Mouse (Mus musculus): ENCODE data around the gene Zfp36. TPM values are rescaled to one million over a fixed set of nuclear protein-coding genes. Genes with fewer than 3 reads are reported as not detected.
"Not testable (repeated sequence)": the region's sequence is repeated elsewhere in the genome, so short reads cannot be mapped to it uniquely, and the experiment has no call there.

Zfp36 gene
- total RNA-seq (2015) (350 and 368 TPM in 2 replicates), total RNA-seq (2017) (118 and 143 TPM in 2 replicates)

DNA sequence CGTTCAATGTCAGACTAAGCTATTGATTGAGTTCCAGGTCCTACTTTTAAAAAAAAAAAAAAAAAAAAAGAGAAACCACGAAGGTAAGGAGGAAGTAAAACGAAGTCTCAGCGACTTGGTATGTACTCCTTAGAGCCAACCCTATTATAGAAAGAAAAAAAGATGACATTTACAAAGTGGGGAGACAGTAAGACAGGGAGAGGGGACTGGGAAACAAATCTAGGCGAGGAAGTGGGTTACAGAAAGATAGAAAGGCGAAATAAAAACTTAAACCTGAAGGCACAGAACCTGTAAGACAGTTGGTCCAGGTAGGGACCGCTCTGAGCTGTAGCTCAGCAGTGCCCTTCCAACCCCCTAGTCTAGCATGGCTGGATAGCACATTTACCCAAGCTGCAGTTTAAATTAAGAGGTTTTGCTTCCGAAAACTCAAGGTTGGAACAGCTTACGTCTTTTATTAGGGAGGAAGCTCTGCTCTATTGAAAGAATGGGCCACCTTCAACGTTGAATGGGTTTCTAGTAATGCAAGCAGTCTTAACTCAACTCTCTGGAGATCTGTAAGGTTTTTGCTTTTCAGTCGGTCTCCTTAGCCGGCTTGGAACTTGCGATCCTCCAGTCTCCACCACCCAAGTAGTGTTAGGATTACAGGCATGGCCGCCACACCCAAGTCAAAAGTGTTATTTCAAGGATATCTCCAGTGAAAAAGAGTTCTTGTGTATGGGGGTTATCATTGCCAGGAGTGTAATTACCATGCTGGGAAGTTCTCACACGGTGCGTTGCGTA is at the start of gene Zfp36:
Gene Zfp36, minus strand, starts transcription at position 17 of the 780 bp plus-strand sequence.
- ATAC-seq (ENCODE audit: poor library complexity, severe bottlenecking): no peak

DNA sequence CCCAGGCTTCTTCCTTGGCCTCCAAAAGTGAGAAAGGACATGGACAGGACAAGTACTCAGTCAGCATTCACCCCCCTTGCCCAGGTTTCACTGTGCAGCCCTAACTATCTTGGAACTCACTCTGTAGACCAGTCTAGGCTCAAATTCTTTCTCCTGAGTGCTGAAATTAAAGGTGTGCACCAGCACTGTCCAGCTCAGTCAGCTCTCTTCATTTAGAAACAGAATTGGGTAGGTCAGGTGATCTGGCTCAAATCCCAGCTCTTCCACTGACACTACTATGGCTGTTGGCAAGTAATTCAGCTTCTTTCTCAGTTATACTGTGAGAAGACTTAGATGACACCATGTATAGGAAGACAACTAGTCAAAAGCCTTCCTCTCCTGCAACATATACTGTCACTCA is 47.7 kb upstream of the Zfp36 start:
- ATAC-seq (ENCODE audit: poor library complexity, severe bottlenecking): no peak

DNA sequence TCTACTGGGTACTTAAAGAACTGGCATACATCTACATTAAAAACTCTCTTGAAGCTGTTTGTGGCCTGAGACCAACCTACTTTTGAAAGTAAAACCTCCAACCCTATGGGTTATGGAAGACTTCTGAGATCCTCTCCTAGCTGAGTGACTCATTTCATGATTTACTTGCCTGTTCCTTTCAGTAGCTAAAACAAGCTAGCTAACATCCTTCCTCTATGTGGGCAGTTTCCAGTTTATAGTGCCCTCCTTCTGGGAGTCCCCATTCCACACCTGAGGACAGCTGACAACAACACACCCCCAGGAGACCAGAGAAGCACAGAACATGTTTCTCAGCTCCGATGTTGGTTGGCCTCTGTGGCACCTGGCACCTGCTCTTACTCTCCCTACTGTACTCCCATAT is 43.0 kb upstream of the Zfp36 start:
- no peak for ATAC-seq (ENCODE audit: poor library complexity, severe bottlenecking)

DNA sequence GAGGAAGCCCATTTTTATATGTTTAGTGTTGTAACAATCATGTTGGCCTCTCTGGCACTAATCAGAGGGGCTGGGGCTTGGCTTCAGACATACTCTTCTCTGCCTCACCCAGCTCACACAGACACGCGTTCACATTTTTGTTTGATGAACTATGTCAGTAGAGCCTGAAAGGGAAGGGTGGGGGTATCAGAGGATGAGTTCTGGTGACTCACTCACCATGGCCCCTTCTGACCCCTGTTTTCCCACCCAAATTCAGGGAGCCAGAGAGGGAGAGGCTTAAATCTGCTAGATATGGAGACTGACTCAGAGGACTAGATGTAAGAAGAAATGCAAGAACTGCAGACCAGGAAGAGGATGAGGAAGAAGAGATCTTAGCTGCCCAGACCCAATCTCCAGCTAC is 39.4 kb upstream of the Zfp36 start:
- no peak for ATAC-seq (ENCODE audit: poor library complexity, severe bottlenecking)

DNA sequence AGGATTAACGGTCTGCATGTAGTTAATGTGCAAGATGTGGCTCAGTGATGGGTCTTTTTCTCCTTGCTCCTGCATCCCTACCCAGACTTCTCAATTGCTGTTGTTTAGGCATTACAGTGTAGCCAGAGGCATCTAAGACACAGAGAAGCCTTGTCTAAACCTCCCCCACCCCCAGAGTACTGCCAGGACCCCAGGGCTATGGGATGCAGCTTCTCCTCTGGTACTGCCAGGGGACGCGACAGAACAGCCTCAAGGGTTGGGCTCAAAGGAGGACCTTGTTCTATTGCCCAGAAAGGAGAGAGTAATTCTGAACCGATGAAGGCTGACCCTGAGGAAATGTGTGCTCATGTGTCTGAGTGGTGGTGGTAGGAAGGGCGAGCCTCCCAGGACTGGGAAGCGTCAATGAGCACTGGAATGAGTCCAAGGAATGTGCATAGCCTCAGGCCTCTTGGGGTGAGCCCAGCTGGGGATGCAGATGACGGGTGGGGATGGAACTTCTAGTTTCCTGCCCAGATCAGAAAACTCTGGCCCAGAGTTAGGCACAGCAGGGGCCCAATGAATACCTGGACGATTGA is 38.1 kb upstream of the Zfp36 start:
- no peak for ATAC-seq (ENCODE audit: poor library complexity, severe bottlenecking)

DNA sequence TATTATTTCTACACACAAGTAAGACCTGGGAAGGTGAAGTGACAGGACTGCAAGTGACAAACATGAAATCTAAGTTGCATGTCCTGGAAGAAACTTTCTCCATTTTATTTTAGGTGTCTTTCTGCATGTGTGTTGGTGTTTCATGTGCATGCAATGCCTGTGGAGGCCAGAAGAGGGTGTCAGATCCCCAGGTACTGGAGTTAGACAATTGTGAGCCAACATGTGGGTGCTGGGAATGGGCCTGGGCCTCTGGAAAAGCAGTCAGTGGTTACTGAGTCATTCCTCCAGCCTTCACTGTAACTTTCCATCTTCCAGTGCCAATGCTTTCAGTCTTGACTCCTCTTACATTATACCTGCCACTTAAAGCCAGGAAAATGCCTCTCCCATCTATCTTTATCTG is 37.3 kb upstream of the Zfp36 start:
- no peak for ATAC-seq (ENCODE audit: poor library complexity, severe bottlenecking)

DNA sequence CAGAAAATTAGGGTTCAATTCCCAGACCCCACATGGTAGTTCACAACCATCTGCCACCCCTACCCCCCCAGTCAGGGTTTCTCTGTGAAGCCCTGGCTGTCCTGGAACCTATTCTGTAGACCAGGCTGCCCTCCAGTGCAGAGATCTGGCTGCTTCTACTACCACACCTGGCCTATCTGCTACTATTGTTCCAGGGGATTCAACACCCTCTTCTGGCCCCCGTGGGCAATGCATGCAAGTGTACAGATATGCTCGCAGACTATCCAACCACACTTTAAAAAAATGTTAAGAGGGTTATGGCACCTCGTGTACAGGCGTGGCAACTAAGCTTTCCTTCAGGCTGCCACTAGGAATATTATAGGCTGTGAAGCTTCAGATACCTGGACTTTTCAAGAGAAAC is 32.8 kb upstream of the Zfp36 start:
- no peak for ATAC-seq (ENCODE audit: poor library complexity, severe bottlenecking)

DNA sequence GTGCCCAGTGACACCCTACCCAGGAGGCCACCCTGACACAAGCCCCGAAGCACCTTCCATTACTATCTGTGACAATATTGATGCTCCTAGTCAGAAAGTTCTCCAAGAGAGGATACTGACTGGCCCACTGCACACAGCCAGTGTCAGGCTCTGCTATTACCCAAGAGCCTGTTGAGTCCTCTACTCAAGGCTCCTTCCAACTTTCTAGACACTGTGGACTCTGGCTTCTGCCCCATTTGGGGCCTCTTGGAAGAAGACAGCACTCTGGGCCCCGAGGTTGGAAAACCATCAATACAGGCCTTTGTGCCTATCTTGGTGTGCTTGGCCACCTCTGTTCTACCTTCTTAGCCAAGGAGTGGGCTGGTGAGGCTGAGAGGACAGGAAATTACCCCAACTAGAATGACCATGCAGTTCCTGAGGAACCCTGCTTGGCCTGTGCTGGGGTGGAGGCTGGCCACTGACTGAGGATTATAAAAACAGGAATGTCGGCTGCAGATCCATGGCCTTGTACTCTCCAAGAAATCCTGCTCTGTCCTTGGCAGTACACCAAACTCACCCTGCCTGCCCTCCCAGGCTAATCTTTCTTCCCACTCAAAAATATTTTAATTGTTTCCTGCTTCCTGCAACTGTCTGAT is 30.9 kb upstream of the Zfp36 start:
- peak; percentile 76 for ATAC-seq (ENCODE audit: poor library complexity, severe bottlenecking)

DNA sequence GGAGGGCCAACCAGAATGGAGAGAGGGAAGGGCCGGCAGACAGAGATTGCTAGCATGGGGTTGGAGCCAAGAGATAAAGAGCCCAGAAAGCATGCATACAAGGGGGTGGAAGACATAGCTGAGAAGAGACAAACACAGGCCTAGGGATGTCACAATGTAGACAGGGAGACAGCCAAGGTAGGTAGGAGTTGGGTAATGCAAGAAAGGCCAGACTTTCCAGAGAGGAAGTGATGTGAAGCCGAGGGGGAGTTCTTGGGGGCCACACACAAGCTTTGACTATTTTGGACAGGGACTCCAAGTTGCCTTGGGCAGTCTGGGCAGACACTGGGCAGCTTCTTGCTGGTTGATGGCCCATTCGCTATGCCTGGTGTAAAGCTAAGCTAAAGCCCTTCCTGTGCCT is 21.9 kb upstream of the Zfp36 start:
- no peak for ATAC-seq (ENCODE audit: poor library complexity, severe bottlenecking)

DNA sequence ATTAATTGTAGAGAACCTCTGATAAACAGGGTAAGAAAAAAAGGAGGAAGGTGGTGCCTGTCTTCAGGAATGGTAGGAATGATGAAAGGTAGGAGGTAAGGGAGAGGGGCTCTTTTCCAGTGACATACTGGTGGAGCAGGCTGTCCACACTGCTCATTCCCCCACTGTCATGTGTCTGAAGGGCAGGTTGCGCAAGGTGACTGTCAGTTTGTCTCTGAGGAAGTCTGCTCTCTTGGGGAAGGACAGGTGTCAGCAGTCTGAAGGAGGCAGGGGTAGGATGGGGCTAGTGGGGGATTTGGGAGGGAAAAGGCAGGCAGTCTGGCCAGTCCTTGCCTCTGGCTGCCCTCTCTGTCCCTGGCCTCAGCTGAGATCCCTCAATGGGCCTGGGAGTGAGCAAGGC is 21.0 kb upstream of the Zfp36 start:
- peak; percentile 82 for ATAC-seq (ENCODE audit: poor library complexity, severe bottlenecking)

DNA sequence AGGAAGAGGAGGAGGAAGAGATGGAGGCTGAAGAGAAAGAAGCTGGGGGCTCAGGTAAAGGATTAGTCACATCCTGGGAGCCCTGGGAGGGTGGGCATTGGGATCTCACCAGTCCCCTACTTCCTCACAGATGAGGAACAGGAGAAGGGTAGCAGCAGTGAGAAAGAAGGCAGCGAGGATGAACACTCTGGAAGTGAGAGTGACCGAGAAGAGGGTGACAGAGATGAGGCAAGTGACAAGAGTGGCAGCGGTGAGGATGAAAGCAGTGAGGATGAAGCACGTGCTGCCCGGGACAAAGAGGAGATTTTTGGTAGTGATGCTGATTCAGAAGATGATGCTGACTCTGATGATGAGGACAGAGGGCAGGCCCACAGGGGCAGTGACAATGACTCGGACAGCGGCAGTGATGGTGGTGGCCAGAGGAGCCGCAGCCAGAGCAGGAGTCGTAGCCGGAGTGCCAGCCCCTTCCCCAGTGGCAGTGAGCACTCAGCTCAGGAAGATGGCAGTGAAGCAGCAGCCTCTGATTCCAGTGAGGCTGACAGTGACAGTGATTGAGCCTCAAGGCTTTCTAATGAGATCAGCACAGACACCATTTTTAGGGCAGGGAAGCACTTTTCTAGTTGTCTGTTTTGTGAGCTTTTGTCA is 18.8 kb upstream of the Zfp36 start:
- no peak for ATAC-seq (ENCODE audit: poor library complexity, severe bottlenecking)

DNA sequence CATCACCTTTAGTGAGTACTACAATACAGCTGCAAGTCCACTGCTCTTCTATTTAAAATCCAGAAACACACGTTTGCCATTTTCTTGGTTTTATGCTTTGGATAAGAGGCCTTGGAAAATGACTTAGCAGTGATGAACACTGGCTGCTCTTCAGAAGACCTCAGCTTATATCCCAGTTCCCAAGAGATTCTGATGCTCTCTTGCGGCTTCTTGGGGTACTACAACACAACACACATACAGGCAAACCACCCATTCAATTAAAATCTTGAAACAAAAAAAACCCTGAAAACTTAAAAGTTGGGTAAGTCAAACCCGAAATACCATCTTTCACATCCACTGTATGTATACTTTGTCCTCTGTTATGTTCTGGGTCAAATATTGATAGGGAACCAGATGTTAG is 17.9 kb upstream of the Zfp36 start:
- ATAC-seq (ENCODE audit: poor library complexity, severe bottlenecking): no peak

DNA sequence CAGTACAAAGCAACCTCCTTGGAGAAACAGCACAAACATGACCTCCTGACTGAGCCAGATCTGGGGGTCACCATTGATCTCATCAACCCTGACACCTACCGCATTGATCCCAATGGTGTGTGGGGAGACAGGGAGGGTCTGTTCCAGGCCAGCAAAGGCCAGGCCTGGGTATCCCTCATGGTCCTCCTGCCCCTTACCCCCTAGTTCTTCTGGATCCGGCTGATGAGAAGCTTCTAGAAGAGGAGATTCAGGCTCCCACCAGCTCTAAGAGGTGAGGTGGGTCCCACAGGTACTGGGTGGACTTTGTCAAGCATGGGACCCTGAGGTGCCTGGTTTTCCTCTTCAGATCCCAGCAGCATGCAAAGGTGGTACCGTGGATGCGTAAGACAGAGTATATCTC is 15.4 kb upstream of the Zfp36 start:
- ATAC-seq (ENCODE audit: poor library complexity, severe bottlenecking): no peak

DNA sequence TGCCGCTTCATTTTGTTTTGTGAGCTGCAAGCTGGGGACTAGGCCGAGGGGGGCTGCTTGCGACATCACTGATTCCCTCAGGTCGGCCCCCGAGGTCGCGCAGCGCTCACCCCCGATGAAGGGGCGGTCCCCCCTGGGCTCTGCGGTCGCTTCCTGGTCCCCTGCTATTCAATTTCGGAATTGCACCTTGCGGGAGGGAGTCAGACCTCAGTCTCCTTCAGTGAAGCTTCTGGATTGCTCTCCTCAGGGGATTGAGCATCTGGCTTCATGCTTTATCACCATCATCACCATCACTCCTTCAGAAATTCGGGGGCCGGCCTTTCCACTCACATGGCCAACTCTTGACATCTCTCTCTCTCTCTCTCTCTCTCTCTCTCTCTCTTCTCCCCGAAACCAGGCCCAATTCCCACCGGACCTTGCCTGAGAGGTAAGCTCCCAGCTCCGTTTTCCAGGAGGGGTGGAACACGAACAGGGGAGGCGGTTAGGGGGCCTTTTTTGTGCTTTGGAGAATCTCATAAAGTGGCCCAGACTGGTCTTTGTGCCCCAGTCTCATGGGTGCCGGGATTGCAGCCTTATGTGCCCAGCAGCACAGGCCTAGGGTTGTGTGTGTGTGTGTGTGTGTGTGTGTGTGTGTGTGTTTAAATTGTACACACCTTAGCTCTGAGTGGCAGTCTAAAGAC is 13.4 kb upstream of the Zfp36 start:
- no peak for ATAC-seq (ENCODE audit: poor library complexity, severe bottlenecking)

DNA sequence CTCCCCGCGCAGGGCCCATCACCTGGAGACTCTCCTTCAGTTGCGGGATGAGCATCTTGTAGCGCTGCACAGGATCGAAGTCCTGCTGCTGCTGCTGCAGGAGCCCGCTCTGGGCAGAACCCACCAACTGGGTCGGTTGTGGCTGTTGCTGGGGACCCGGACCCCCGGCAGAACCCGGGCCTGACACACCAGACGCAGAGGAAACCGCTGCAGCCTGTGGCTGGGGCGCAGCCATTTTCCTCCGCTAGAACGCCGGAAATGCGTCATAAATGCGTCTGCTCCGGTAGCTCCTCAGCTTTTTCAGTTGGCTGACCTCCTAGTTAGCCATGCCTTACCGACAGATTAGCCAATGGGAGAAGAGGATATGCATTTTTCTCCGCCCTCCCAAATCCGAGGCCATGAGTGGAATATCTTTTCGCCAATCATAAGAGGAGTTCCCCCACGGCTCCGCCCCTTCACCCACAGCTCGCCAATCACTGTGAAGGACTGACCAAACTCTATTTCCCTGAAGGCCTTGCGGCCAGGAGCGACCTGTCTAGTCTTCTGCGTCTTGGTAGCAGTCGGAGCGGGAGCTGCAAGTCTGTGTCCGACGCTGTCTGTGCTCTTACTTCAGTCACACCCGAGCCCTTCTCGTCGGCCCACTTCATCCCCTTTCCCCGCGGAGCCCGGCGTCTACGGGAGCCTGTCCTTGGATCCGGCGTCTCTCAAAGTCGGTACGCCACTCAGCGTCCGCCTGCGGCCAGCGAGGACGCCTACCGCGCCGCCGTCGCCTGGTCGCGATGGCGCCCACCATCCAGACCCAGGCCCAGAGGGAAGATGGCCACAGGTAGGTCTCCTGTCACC is 12.6 kb upstream of the Zfp36 start, which contains the start of the genes Med29 and Paf1:
Gene Med29, minus strand, starts transcription at position 280 of the 843 bp plus-strand sequence.
Gene Paf1, plus strand, starts transcription at position 523 of the 843 bp plus-strand sequence.
- ATAC-seq (ENCODE audit: poor library complexity, severe bottlenecking): peak; percentile 98

DNA sequence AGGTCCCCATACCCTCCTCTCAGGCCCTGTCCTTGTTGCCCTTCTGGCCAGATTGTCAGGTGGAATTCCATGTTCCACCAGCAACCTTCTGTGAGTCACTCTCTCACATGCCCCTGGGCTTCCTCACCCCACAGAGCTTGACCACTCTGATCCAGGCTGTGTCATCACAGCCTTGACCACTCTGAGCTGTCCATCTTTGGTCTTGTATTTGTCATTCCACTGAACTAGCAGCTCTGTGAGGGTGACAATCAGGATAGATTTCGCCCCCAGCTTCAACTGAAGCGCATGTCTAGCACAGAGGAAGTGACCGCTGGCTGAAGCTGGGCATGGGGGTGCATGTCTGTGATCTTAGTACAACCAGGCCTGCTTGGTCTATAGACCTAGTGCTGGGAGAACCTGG is 10.3 kb upstream of the Zfp36 start:
- no peak for ATAC-seq (ENCODE audit: poor library complexity, severe bottlenecking)

DNA sequence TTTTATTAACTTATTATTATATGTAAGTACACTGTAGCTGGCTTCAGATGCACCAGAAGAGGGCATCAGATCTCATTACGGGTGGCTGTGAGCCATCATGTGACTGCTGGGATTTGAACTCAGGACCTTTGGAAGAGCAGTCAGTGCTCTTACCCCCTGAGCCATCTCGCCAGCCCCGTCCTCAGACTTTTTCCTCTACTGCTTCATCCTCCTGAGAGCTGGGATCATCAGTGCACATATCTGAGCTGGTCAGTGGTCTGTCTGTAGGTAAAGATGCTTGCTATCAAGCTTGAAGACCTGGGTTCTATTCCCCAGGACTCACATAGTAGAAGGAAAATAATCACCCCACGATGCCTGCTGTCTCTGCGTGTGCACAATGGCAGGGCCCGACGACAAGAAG is 7.3 kb upstream of the Zfp36 start:
- not testable (repeated sequence) for ATAC-seq (ENCODE audit: poor library complexity, severe bottlenecking)

DNA sequence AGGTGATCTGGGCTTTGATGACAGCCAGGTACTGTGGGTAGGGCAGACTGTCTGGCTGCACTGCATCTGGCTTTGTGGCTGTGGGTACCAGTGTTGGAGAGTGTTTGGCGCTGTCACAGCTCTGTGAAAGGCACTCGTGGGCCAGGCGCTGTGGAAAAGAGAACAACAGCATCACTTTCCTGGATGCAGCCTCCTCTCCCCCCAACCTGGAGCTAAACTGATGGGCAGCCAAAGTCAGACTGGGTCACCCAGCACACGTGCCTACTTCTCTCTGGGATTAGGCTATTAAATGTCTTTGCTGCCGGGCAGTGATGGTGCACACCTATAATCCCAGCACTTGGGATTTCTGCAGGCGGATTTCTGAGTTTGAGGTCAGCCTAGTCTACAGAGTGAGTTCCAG is 6.8 kb upstream of the Zfp36 start:
- ATAC-seq (ENCODE audit: poor library complexity, severe bottlenecking): not testable (repeated sequence)

DNA sequence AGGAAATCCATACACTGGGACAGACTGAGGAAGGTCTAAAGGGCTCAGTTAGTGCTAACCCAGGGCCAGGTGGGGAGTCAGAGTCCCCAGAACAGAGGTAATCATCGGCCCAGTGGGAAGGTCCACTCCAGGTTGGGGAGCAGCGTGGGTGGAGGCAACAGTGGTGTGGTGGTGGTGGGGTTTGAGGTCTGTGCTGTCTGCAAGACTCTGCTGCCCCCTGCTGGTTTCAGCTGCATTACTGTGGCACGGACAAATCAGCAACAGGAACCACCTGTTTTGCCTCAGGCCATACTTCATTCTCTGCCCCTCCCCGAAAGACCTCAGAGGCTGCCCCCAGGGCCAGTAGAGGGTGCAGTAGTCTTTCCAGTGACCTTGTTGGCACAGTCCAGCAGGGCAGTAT is 6.4 kb upstream of the Zfp36 start:
- peak; percentile 53 for ATAC-seq (ENCODE audit: poor library complexity, severe bottlenecking)

DNA sequence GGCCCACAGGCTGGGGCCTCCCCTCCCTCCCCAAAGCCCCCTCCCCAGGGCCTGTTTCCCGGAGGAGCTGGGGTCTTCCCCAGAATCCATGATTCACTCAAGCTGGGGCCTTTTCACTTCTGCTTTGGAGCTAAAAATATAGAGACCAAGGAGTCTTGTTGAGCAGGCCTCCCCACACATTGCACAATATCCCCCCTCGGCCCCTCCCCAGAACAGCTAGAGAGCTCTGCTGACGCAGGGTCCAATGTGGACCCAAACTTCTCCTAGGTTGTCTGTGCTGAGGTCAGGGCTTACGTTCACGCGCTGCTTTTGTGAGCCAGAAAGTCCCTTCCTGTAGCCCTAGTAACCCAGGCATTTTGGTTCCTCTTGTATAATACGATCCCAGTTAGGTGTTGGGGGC is 6.0 kb upstream of the Zfp36 start:
- ATAC-seq (ENCODE audit: poor library complexity, severe bottlenecking): peak; percentile 39
